Mouse (Mus musculus) T-helper 2 cell (primary cell): Measurements from ENCODE around the gene Fosb.

Source experiments
- in situ Hi-C: fragments of 300-600 bp; cut with MboI, MseI; formaldehyde crosslinking; loops from one replicate; pipeline ENCODE4 v1.15.1; 2025; ENCODE audit warnings: high pct_unique_total_duplicates

Gene Fosb

DNA sequence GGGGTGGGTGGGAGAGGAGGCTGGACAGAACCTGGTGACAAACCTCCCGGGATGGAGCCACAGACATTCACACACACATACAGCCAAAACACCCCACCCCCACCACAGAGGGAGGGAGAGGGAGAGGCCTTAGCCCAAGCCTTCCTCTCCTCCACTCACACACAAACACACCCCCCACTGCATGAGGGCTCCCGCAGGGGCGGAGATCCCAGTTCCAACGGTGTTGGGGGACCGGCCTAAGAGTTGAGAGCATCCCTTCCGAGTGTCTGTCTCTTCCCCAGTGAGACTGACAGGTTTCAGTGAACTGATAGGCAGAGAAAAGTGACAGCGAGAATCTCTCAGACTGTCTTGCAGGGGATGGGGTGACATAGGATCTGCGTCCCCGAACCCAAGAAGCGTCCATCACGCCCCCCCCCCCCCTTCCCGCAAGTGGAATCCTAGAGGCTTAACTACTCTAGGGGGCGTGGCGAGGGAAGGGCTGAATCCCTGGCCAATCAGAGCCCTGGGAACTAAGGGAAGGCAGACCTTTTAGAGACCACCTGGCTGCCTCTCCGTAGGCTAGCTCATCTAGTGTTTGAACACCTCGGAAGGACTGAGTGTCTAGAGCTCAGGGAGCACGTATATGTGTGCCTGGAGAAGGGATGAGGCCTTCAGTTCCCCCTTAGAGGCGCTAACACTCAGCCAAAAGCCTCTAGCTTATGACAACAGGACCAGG lies 2.0 kb downstream of the Fosb start:
- in situ Hi-C loops, result loop anchor here (5.0 kb wide), 1 partner anchor 34 kb away; the partner anchor contains the start of gene Ercc1

DNA sequence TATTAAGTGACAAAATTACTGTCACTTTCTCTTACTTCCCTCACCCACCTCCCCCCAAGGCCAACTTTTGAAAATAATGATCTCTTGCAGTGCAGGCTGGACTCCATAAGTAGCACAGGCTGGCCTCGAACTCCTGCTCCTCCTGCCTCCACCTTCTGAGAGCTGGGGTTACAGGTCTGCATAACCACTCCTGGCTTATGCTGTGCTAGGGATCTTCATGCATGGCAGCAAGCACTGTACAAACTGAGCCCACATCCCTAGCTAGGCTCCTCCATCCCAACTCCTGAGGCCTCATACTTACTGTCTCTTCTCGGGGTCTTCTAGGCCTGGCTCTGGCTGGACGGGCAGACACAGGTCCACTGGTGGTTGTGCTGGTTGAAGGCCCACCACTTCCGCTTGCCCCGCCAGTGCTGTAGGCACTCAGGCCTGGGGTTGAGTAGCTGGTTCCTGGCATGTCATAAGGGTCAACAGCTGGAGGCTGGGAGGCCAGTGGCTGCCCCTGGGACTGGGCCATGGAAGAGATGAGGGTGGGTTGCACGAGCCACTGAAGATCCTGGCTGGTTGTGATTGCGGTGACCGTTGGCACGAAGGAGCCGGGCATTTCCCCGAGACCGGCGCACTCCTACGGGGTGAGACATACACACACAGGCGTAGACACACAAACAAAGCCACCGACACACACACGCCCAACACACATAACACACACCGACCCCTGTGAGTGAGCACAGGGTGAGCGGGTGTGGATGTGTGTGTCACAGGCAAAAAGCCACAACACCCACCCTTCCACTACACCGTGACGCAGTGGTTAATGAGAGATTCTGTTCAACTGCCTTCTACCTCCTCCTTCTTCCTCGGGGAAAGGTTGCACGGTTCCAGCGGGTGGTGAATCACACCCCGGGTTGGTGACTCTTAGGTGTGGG lies 2.8 kb downstream of the Fosb start:
- in situ Hi-C loops, result loop anchor here (5.0 kb wide), 1 partner anchor 35 kb away; the partner anchor contains the start of gene Ercc1

DNA sequence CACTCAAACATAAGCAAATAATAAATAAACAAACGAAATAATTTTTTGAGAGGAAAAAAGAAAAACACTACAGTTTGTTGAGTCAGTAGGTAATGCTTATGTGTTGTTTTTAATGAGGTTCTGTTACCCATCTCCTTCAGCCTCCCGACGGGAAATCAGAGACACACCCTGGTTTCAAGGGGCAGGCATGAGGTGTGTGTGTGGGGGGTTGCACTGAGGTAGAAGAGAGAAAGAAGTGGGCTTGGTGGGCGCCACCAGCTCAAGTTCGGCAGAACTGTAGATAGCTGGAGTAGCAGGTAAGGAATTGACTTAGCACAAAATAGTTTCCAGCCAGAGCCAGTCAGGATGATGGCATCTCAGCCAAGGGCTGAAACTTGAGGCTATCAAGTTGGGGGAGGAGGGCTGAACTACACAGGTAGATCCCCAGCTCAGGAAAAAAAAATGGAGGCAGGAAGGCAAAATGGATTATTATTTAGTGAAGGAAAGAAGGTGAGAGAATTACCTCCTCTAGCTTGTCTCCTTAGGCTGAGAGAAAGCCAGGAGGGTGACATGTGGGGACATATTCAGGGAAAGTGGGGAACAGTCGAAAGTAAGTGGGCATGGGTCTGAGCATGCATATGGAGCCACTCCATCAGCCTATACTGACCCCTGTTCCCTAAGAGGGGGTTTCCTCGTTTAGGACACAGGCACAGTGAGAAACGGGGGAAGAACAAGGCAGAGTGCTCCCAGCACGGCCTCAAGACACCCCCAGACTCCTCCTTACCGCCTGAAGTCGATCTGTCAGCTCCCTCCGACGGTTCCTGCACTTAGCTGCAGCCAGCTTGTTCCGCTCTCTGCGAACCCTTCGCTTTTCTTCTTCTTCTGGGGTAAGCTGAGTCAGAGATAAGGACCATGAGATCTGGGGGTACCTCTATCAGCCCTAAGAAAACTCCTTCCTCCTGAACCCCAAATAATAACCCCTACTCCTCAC lies 3.8 kb downstream of the Fosb start:
- in situ Hi-C loops, result loop anchor here (5.0 kb wide), 1 partner anchor 36 kb away; the partner anchor contains the start of gene Ercc1

DNA sequence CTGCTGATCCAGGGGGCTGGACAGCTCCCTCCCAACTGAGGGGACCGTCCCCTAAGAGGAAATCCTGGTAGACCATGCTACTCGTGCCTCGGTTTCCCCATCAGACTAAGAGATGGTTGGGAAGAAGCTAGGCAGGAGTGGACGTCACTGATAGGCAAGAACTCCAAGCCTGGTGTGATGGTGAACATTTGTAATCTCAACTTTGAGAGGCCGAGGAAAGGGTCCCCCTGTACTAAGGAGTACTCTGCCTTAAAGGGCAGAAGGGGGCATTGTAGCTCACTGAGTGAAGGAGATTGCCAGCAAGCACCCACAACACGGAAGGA lies 4.5 kb downstream of the Fosb start:
- in situ Hi-C loops, result loop anchor here (5.0 kb wide), 1 partner anchor 37 kb away; the partner anchor contains the start of gene Ercc1

DNA sequence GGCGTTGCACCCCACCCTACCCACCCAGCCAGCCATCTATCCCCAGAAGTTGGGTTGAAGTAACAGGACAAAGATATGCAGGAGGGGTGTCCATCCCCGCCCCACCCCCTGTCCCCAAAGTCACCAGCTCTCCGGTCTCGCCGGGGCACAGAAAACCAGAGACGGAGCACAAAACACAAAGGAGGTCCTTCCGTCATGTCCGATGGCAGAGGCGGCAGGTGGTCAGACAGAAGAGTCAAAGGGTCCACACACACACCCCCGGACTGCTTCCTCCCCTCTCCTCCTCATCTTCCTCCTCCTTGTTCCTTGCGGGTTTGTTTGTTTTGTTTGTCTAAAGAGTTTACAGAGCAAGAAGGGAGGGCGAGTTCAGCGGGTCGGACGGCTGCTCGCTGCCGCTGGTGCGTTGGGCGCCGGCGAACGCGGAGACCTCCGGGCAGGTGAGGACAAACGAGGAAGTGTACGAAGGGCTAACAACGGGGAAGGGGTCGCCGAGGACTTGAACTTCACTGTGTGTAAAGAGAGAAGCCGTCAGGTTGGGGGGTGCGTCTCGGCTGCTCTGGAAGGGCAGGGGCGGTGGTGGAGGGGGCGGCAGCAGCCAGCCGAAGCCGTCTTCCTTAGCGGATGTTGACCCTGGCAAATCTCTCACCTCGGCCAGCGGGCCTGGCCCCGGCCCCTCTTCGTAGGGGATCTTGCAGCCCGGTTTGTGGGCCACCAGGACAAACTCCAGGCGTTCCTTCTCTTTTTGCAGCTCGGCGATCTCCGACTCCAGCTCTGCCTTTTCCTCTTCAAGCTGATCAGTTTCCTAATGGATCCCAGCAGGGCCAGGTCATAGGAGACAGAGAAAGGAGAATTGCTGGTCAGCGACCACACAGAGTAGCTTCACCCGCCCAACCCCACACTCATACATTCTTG lies 5.1 kb downstream of the Fosb start:
- in situ Hi-C loops, result loop anchor here (5.0 kb wide), 1 partner anchor 38 kb away; the partner anchor contains the start of gene Ercc1

DNA sequence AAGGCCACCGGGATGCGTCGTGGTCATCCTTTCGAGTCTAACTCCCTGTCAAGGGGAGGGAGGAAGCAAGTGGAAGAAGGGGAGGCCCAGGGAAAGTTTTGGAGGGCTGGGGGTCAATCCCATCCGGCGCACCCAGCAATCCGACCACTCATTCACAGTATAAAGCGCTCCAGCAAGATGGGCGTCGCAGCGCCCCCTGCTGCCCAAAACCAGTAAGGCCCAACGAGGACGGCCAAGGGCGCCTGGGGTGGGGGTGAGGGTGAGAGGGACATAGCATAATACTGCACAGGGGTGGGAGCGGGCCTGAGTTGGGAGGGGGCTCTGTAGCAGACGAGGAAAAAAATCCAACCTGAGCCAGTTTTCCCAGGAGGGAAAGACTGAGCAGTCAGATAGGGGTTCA lies 6.1 kb downstream of the Fosb start:
- in situ Hi-C loops, result no loop called here

DNA sequence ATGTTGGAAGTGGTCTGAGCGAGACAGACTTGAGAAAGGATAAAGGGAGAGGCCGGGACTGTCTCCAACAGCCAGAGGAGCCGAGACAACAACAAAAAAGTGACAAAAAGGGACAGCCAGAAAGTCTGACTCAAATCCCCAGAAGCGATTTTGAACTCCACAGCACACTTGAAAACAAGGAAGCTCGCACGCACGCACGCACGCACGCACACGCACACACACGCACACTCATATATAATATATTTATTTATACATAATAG lies 6.9 kb downstream of the Fosb start:
- in situ Hi-C loops, result no loop called here

DNA sequence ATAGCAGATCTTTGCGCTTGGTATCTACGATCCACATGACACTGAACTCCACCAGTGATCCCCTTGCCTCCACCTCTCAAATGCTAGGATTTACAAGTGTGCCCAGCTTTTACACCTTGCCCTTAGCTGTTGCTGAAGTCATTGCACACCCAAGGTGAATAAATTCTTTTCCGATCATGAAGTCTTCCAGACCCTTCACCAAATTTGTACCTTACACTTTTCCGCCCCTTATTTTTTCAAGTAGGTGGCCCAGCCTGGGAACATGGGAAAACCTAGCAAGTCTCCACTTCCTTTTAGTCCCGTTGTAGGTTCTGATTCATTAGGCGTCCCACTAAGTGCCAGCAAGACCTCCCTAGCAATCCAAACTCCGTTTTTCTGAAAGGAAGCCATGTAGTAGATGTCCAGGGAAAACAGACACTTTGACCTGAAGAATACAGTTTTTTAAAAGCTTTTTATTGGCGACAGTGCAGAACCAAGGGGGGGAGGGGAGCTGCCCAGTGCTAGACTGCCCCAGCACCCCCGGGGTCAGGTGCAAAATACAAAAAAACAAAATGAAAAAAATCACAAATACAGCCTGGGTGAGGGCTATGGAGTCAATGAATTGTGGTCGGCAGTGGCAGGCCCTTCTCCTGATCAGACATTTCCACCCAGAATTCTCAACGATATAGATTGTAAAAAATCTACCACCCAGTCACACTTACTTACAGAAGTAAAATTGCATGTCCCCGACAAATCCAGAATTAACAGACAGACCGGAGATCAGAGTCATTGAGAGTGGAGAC lies 7.4 kb downstream of the Fosb start:
- in situ Hi-C loops, result no loop called here

DNA sequence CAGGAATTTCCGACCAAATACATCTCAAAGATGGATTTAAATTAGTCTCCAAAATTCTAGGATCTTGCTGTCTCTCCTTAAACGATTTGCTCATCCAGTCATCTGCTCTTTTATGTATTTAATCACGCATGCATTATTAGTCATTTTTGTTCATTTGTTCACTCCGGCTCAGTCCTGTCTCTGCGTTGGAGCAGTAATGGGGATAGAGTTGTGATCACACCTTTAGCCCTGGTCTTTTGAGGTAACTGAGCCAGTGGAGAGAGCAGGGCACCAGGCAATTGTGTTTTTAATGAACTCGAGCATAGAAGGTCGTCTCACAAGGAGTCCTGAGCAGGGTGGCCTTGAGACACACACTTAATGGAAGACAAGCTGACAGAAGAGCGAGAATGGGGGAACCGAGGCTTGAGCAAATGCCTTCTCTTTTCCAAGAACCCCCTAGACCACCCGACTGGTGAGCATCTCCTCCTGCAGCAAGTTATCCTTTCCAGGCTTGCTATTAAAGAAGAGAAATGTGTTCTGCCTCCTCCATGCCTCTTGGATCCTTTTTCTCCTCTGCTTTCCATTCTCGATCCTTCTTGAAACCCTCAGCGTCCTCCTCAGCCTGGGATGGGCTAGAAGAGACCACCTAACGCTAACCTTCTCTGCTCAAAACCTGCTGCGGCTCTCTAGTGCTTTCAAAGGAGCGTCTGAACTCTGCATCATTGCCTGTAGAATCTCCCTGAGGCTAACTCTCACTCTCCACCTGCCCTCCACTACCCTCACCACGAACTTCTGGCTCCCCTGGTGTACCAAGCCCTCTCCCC lies 8.2 kb downstream of the Fosb start:
- in situ Hi-C loops, result no loop called here

DNA sequence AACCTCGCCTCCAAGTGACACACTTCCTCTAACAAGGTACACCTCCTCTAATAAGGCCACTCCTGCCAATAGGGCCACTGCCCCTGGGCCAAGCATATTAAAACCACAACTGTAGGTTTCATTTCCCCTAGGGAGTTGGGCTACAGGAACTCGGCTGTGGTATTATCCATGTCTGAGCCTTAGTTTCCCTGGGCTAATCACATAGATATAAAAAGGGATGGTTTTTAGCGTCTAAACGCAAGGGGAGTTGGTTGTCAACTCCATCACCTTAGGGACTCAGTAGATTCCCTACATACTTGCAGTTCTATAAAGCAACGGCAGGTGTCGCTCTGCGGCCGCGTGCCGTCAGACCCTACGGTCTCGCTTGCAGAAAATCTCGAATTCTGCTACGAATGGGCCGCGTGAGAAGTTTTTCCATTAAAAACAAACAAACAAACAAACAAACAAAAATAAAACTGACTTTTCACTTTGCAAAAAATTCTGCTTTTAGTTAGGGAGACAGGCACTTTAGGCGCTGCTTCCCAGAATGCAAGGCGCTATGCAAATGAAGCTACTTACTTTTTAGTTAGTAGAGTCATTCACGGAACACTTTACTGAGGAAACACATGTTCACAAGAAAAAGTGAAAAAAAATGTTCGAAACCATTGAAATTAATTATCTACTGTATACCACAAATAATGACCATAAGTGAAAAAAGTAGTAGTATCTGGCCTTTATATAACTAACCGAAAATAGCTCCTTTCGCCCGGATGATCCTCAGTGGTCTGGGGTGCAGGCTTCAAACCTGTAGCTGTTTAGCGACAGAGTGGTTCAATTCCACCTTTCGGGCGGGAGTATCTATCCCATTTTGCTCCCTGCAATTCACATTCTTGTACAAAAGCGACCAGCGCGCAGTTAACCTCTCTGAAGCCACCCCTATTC lies 9.1 kb downstream of the Fosb start:
- in situ Hi-C loops, result no loop called here

DNA sequence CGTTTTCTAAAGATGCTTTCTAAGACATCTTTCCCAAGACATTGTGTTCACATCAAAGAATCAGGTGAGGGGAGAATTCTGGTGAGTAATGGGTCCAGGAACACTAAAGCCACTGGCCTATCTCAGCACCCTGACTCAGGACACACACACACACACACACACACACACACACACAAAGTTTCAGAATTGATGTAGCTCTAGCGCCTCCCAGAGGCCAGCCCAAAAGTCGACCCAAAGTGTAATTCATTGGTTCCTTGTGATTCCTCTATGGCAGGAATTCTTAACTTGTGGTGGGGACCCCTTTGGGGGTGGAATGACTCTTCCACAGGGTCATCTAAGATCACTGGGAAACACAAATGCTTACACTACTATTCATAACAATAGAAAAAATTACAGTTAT lies 10.7 kb downstream of the Fosb start:
- in situ Hi-C loops, result no loop called here

DNA sequence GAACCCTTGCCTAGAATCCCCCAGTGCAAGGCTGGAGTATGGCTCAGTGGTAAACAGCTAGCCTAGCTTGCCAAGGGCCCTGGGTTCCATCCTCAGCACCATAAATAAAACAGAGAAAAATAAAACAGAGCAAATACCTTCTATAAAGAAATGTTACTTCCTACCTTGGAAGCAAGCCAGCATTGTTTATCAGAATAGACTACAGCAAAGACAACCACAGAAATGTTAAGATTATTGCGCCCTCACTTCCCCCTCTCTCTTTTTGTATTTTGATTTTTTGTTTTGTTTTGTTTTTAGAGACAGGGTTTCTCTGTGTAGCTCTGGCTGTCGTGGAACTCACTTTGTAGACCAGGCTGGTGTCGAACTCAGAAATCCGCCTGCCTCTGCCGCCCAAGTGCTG lies 12.1 kb downstream of the Fosb start:
- in situ Hi-C loops, result no loop called here

DNA sequence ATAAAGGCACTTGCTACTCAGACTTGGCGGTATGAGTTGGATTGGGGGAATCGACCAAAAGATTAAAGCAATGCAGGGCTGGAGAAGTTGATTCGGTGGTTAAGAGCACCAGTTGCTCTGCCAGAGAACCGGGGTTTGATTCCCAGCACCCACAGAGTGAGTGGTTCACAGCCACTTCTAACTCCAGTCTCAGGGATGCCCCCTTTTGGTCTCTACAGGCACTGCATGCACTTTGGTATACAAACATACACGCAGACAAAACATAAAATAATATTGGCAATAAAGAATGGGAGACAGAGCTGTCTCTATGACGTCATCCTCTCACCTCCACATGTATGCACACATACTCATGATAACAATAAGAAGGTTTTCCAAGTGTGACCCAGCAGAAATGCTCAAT lies 12.8 kb downstream of the Fosb start:
- in situ Hi-C loops, result no loop called here

DNA sequence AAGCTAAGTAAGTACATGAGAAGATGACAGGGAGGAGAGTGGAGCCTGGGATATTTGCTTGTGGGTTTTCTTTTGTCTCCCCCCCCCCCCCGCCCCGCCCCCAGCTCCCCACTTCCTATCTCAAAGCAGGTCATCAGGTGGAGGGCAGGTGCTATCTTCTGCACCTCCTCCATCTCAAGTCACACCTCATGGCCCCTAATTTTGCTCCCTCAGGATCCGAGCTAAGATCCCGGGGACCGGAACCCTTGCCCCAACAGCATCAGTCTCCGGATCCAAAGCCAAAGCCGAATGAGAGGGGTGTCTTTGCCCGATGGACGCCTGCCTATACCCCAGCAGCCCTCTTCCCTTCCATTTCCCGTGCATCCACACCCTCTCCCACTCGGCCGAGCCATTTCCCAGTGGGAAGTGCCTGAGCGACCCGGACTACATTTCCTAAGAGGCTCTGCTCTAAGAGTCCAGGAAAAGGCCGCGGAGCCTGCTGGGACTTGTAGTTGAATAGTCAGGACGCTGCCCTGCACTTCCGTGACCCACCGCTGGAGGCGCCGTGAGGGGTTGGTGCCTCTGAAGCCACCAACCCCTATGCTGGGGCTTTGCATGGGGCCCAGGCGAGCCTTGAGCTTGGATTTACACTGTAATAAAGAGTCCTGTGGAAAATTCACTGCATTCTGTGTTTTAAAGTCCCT lies 14.2 kb downstream of the Fosb start:
- in situ Hi-C loops, result no loop called here

DNA sequence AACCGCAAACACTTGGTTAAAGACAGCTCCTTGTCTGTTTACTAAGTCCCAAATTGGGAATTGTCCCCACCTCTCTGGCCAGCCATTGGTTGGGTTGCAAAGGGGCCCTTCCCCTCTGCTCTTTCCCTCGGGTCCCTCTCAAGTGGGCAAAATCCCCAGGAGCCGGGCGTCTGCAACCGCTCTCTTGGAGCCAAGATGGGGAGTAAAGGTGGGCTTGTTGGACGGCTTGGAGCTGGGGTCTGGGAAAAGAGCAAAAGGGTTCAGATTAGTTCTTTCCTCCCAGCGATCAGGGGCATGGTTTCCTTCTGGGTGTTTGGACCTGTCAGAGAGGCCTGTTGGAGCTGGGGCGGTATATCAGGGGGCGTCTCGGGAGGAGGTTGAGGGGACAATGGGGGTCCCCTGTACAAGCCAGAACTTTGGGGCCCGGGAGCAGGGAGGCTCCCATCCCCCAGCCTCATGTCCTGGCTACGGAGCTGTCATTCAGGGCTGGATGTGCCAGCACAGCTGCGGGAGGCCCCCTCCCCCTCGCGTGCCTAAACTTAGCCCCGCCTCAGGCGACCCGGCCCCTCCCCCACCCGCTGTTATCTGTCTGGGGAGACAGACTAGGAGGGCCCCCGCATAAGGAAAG lies 18.8 kb downstream of the Fosb start:
- in situ Hi-C loops, result no loop called here

DNA sequence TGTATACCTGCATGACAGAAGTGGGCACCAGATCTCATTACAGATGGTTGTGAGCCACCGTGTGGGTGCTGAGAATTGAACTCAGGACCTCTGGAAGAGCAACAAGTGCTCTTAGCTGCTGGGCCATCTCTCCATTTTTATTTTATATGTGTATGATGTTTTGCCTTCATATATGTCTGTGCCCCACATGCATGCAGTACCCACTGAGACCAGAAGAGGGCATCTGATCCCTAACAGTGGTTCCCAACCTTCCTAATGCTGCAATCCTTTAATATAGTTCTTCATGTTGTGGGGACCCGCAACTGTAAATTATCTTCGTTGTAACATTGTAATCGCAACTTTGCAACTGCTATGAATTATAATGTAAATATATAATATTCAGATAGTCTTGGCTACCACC lies 25.1 kb downstream of the Fosb start:
- in situ Hi-C loops, result loop anchor here (5.0 to 10.0 kb wide), 2 partner anchors 52 to 120 kb away; partner anchors contain the start of gene Gipr

DNA sequence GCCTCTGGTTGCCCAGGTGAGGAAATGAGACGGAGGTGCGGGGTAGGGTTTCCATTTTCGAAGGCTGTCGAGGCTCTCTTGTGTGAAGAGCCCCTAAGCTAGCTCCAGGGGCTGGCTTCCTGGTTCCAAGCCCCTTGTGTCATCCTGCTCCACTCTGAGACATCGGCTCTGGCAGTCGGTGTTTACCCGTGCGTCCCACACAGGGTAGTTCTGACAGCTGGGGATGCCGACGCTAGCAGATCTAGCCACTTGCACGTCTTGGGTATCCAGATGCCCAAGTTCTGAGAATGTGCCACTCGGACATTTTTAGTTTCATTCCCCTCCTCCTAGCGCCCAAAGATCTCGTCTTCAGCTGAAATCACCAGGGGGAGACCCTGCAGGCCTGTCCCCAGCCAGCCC lies 26.4 kb downstream of the Fosb start:
- in situ Hi-C loops, result loop anchor here (5.0 to 10.0 kb wide), 2 partner anchors 51 to 119 kb away; partner anchors contain the start of gene Gipr
